Mouse (Mus musculus): ENCODE data around the gene Pkp2. TPM values are rescaled to one million over a fixed set of nuclear protein-coding genes. Genes with fewer than 3 reads are reported as not detected.

Pkp2 gene
- total RNA-seq, 2 experiments from 2014 or later: not detected

DNA sequence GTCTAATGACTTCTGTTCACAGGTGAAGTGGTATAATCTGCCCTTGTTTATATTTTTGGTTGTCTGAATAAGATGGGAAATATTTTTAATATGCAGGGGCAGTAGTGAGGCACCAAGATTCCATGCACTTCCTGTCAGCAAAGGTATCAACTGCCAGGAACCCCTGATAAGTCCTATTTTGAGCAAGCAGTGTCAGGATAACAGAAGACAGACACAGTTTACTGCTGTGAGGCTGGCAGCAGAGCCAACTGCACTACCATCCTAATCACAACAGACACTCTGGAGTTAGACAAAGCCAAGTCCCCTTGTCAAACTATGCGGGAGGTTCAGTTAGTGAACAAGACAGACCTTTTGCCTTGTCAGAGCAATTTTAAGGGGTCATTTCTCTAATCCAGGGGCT lies 43.6 kb downstream of the Pkp2 start:
- no peak for ATAC-seq (replicated peaks; ENCODE audit: poor library complexity, severe bottlenecking)

DNA sequence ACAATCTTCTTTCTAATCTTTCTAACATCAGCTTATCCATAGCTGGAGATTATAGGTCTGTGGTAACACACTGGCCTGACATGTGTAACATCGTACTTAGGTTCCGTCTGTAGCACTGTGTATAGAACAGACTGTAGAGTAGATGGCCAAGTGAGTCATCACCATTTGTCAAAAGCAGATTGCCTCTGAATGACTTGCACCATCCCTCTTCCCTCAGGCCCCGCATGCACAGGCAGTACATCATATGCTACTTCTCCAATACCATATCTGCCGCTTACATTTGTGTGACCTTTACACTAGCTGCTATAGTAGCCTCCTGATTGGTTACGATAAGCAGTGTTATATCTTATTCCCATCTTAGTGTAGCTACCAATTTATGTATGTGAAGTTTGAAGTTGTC lies 47.8 kb downstream of the Pkp2 start:
- ATAC-seq (replicated peaks; ENCODE audit: poor library complexity, severe bottlenecking): no peak

DNA sequence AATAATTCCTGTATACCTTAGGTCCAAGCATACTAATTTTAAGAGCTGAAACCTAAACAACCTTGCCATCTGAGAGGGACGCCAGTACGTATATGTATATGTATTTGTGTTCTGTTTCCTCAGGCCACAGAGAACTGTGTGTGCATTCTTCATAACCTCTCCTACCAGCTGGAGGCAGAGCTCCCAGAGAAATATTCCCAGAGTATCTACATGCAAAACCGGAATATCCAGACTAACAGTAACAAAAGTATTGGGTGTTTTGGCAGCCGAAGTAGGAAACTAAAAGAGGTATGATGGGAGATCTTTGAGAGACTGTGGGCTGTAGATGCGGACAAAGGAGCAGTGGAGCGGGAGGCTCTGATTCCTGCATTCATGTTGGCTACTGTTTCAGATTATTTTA lies 48.4 kb downstream of the Pkp2 start:
- no peak for ATAC-seq (replicated peaks; ENCODE audit: poor library complexity, severe bottlenecking)

DNA sequence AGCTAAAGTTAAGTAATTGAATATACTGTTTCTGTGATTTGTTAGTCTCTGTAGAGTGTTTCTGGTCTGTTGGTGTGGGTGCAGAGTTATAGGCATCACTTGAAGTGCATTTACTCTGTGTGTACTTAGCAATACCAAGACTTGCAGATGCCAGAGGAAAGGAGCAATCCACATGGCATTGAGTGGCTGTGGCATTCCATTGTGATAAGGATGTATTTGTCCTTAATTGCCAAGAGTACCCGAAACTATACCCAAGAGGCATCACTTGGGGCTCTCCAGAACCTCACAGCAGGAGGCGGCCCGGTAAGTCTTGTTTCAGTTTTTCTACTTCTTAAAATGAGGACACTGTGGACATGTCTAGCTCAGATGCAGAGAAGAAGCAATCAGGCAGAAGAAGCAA lies 49.3 kb downstream of the Pkp2 start:
- no peak for ATAC-seq (replicated peaks; ENCODE audit: poor library complexity, severe bottlenecking)

DNA sequence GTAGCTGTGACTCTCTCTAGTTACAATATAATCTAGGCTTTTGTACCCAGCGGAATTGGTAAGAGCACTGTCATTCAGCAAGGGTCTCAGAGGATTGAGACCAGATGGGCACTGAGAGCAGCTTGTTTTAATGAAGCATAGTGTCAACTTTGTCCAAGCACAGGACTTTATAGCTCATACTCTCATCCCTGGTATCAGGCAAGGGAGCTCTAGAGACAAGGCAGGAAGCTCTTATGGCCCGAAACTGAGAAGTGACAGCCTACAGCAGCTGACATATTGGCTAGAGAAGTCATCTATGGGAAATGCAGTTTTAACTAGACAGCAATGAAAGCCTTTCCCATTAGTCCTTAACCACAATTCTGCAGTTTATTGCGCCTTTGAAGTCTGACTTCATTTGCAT lies 59.9 kb downstream of the Pkp2 start:
- no peak for ATAC-seq (replicated peaks; ENCODE audit: poor library complexity, severe bottlenecking)

DNA sequence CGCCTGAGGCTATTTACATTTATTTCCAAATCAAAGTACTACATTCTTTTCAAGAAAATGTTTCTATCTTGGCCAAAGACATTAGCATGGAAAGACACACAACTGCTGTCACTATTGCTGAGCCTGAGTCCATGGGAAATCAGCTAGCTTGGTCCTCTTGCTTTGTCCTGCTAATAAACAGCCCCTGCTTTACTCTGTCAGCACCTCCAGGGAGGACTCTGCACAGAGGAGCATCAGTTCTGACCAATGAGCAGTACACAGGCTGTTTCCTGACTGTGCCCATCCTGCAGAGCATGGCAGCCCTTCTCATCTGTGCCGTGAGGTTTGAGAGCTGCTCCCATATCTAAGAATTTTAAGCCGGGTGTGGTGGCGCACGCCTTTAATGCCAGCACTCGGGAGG lies 60.6 kb downstream of the Pkp2 start:
- ATAC-seq (replicated peaks; ENCODE audit: poor library complexity, severe bottlenecking): no peak

DNA sequence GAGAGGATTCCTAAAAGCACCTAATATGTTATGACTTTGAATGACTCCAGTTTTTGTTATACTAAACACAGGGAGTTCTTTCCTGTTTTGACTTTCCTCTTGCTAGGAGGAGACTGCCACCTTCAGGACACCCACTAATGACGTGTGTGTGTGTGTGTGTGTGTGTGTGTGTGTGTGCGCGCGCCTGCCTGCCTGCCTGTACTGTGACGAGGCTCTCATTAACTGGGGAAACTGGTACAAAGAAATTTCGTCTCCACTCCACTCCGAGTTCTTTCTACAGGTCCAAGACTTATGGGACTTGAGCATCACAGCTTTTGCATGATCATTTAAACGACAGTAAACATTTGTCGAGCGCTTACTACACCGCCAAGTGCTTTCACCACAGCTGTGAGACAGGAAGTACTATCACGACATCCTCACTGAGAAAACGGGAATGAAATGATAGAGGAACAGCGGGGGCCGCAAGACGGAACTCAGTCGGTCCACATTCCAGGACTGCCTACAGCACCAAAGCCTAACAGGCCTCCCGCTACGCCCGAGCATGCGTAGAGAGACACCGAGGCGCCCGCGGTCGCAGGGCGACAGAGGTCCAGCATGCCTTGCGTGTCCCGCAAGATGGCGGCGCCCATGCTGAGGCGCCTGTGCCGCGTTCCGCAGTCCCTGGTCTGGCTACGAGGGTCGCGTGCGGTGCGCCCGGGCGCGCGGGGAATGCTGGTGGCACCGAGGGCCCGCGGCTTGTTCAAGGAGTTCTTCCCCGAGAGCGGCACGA lies 89.4 kb downstream of the Pkp2 start, which contains the start of gene Yars2:
TSS of gene Yars2 (plus strand) at position 597 of the 769 bp plus-strand sequence.
- peak; percentile 88 for ATAC-seq (replicated peaks; ENCODE audit: poor library complexity, severe bottlenecking)

DNA sequence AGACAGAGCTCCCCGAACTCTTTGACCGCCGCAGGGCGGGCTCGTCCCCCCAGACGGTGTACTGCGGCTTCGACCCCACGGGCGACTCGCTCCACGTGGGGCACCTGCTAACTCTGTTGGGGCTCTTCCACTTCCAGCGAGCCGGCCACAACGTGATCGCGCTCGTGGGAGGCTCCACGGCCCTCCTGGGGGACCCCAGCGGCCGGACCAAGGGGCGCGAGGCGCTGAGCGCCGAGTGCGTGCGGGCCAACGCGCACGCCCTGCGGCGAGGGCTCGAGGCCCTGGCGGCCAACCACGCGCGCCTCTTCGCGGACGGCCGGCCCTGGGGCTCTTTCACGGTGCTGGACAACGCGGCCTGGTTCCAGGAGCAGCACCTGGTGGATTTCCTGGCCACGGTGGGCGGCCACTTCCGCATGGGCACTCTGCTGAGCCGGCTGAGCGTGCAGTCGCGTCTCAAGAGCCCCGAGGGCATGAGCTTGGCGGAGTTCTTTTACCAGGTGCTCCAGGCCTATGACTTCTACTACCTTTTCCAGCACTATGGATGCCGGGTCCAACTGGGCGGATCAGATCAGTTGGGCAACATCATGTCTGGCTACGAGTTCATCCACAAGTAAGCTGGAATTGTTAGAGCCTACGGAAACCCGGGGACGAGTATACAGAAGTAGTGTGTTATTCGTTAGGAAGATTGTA lies 90.2 kb downstream of the Pkp2 start:
- ATAC-seq (replicated peaks; ENCODE audit: poor library complexity, severe bottlenecking): peak; percentile 40

DNA sequence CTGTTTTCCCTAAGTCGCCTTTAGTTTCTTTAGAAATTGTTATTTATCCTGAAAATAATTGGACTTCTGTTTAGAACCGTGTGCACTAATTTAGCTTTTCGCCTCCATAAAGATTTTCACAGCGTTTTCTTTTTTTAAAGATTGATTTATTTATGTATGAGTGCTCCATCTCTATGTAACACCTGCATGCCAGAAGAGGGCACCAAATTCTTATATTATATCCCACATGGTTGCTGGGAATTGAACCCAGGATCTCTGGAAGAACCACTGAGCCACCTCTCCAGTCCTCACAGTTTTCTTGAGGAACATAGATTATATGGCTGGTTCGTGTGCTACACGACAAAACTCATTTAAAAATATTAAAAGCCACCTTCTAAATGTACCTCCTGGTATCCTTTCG lies 90.8 kb downstream of the Pkp2 start:
- no peak for ATAC-seq (replicated peaks; ENCODE audit: poor library complexity, severe bottlenecking)

DNA sequence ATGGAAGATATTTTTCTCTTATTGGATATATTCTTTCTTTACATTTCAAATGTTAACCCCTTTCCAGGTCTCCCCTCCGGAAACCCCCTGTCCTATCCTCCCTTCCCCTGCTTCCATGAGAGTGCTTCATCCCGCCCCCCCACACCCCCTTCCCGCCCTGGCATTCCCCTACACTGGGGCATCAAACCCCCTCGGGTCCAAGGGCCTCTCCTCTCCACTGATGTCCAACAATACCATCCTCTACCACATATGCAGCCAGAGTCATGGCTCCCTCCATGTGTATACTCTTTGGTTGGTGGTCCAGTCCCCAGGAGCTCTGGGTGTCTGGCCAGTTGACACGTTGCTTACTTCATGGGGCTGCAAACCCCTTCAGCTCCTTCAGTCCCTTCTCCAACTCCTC lies 98.2 kb downstream of the Pkp2 start:
- no peak for ATAC-seq (replicated peaks; ENCODE audit: poor library complexity, severe bottlenecking)

Other genes starting within 250 kb of the Pkp2 start
- gene Yars2, start 89.6 kb downstream of the Pkp2 start, total RNA-seq (2014; fragmentation: Nextera tagmentation): 34.0 and 41.9 TPM in 2 replicates
- 28.5 TPM in 2 replicates for gene Yars2, start 89.6 kb downstream of the Pkp2 start, total RNA-seq (2017)
- 68.8 and 83.9 TPM in 2 replicates for gene Dnm1l, start 145.6 kb downstream of the Pkp2 start, total RNA-seq (2014; fragmentation: Nextera tagmentation)
- gene Dnm1l, start 145.6 kb downstream of the Pkp2 start, total RNA-seq (2017): 61.6 and 73.5 TPM in 2 replicates